Mouse (Mus musculus): ENCODE data around the gene 1700022I11Rik.
A peak's percentile ranks its signal among the peaks of the same experiment; 100 is the strongest.

Gene 1700022I11Rik

DNA sequence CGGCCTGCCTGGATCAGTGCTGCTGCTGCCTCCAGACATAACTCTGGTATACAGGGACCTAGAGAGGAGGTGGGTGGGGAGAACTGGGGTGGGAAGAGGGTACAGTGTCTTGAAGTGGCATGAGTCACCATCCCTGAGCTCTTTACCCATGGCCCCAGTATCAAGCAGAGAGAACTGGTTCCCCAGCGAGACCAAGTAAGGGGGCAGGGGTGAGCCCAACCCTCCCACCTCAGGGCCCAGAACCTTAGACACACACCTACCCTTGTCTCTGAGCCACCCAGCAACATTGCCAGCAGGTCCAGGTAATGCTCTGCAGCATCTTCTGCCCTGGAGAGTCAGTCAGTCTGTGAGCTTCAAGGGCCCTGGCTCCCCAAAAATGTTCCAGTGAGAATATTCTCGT is 35.5 kb downstream of the 1700022I11Rik start:
- no peak for DNase-seq

DNA sequence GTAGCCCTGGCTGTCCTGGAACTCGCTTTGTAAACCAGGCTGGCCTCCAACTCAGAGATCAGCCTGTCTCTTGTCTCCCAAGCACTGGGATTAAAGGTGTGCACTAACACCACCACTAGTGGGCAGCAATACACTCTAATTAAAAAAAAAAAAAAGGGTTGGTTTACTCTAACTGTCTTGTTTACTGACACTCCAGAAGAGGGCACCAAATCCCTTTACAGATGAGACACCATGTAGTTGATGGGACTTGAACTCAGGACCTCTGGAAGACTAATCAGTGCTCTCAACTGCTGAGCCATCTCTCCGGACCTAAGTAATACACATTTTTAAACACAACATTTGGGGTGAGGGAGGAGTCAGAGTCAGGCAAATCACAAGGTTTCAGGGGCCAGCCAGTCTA is 36.4 kb downstream of the 1700022I11Rik start:
- DNase-seq = no peak

DNA sequence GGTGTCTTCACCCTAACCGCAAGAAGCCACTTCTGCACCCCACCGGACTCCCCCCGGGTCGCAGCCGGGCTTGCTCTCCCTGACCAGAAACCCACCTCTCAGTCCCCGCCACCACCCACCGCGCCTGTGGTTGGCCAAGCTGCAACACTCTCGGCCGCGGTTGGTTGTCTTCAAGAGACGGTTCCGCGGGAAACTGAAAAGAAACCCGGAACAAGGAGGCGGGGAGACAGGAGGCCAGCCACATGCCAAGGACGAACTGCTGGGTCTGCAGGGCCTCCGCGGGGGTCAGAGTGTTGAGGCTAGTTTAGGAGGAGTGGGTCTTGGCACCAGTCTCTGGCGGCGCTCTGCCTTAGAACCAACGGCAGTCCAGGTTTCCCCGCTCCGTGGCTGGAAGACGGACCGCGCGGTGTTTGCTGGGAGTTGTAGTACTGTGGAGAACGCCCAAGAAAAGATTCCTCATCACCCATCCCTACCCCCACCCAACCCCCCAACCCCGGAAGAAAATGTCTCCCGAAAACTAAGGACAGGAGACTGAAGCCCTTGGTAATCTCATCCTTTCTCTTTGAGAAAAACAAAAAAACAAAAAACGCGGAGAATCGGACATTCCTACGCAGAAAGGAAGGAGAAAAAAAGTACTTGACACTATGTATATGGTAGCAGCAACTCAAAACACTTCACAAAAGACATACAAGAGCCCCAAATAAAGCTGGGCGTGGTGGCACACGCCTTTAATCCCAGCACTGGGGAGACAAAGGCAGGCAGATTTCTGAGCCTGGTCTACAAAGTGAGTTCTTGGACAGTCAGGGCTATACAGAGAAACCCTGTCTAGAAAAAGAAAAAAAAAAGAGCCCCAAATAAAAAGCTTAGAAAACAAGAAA is 41.0 kb downstream of the 1700022I11Rik start, which contains the start of gene Fancg:
Gene Fancg, minus strand, starts transcription at position 346 of the 878 bp plus-strand sequence.
- DNase-seq = peak; percentile 73

DNA sequence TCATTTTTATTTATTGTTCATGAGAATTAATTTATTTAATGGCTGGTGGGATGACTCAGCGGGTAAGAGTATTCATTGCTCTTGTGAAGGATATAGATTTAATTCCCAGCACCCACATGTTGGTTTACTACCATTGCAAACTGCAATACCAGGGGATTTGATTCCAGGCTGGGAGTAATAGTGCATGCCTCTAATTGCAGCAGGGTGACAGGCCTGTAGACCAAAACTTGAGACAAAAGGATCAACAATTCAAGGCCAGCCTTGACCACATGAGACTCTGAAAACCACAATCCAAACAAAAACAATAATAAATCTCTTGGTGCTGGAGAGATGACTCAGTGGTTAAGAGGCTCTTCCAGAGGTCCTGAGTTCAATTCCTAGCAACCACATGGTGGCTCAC is 42.7 kb downstream of the 1700022I11Rik start:
- DNase-seq = no peak

DNA sequence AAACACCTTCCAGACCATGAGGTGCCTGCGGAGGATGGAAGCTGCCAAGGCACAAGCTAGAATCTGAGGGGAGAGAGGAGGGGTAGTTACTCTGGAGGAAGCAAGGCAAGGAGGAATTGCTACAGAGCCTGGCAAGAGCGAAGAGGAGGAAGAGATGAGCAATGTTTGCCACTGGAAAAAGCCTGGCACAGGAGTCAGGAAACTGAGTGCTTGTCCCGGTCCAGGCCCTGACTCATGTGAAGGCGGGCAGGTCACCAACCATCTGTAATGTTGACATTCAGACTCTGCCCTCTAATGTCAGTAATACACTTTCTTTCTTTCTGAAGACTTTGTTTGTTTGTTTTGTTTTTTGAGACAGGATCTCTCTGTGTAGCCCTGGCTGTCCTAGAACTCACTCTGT is 48.8 kb downstream of the 1700022I11Rik start:
- DNase-seq = no peak

DNA sequence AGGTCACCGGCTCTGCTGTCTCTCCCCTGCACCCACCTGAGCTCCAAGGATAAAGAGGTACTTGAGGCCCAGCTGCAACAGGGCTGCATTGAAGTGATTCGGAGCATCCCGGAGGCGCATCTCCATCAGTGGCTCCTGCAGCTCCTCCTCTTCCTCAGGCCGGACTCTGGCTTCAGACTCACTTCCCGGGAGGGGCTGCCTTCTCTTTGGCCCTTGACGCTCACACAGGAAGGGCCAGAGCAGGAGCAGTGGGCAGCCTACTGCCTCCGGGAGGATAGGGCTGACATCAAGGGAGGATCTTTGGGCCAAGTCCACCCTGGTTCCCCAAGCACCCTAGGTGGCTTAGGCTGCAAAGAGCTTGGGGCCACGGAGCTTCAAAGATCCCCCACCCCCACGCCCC is 49.8 kb downstream of the 1700022I11Rik start:
- DNase-seq = no peak

DNA sequence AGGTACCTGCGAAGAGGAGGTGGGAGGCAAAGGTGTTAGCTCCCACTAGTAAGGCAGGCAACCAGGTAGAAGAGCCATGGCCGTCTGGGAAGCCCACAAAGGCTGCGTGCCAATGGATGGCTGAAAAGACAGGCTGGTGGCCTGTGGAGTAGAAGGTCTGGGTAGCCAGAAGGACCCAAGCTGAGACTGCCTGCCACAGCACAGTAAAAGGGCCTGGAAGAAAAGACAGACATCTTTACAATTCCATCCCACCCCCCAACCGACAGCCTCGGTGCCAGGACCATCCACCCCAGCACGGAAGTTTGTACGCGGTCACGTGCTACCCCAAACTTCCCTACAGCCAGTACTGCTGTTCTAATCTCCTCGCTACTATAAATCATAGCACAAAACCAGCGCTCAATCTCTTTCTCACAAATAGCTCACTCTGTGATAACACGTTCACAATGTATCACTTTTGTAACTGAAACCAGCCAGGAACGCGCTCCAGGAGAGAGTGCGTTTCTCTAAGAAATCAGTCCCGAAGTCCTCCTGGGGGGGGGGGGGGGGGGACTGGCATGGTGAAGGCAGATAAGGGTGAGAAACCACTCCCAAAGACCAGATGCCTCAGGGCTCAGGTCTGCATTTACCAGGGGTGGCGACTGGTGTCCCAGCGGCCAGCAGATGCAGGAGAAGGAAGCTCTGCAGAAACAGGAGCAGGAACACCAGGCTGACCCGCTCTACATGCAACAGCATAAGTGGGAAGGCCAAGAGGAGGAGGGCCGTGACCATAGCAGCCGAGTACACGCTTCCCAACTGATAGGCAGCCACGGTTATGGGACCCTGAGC is 50.4 kb downstream of the 1700022I11Rik start:
- DNase-seq = no peak

DNA sequence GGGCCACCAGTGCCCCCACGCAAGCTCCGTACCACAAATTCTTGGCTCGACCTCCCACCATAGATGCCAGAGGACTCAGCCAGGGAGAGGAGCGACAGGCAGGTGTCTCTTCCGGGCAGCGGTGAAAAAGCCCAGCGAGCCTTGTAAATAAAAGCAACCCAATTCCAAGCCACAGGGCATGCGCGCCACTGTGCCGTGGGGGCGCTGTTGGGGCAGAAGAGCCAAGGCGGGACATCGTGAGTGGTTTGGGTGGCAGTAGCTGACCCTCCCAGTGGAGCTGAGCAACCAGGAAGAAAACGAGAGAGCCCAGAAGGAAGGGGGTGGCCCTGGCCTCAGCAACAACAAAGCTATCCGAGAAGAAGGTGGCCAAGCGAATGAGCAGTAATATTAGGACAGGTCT is 51.5 kb downstream of the 1700022I11Rik start:
- DNase-seq = no peak

DNA sequence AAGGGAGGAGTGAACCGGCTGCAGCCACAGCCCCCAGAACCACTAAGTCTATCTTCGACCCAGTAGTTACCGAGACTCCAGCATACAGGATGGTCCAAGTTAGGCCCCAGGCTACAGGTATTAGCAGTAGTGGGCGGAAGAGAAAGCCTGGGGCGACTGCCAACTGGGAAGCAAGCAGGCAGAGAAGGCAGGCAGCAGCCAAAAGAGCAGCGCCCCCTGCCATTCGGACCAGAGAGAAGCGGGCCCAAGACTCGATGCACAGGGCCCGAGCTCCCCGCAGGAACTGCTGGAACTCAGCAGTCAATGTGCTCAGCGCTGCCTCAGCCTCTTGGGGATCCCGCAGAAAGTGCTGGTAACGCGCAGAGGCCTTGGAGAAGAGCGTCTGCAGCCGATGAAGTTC is 51.9 kb downstream of the 1700022I11Rik start:
- DNase-seq = no peak

DNA sequence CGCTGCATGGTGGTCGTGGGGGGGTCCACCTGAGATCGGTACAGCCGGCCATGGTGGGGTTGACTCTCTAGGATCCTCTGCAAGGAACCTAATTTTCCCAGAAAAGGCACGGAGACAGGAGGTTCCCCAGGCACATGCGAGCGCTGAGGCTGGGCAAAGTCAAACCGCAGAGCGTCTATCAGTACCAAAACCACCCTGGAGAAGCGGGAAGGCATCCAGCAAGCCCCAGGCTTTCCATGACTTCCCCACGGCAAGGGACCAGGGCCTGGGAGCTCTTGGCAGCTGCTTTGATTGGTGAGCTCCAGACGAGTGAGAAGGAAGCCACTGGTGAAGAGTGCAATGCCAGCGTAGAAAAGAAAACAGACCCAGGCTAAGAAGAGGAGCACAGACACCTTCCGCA is 55.3 kb downstream of the 1700022I11Rik start:
- DNase-seq = no peak

DNA sequence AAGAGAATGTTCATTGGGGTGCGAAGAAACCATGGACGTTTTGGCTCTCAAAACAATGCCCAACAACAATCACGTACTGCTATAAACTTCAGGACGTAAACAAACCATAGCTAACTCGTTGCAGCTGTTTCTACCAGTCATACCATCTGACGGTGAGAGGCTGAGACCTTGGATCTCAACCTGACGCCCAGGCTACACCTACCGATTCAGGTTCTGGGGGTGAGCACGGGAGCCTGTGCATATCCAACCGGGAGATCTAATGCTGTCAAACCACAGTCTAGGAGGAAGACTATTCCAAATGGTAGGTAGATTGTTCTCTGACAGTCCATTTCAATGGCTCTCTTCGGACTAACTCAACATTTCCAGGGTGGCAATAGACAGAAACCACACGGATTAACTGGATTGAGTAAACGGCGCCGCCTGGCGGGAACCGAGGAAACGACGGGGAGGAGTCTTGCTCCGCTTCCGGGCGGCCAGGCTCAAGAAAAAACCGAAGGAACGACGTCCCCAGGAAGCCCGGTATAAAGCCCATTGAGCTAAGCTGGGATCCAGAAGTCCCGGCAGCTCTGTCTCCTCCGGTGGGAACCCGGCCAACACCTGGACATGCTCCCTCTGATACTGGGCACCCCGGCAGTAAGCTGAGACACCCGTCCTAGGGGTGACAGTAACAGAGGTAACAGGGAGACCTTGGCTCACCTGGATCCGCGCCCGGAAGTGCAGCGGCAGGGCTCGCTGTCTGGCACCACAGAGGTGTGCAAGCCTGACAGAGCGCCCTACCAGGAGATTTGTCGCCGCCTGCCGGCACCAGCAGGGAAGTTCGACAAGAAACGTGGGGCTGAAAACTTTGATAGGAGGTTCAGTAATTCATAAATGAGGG is 55.9 kb downstream of the 1700022I11Rik start, which contains the start of gene Pigo:
Gene Pigo, minus strand, starts transcription at position 736 of the 877 bp plus-strand sequence.
- peak; percentile 98 for DNase-seq

DNA sequence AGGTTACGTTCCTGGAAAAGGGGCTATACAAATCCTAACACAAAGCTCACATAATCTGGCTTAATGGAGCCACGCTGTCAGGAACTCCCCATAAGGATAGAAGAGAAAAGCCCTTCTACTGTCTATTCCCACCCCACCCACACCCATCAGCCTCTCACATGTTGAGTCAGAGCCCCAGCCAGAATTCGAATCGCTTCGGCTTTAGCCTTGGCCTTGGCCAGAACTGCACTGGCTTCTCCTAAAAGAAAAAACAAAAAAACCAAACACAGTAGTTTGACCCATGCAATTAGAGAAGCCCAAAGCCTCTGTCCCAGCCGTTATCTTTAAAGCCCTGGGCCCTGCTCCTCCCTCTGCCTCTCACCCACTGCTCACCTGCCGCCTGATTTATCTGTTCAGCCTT is 59.7 kb downstream of the 1700022I11Rik start:
- no peak for DNase-seq

DNA sequence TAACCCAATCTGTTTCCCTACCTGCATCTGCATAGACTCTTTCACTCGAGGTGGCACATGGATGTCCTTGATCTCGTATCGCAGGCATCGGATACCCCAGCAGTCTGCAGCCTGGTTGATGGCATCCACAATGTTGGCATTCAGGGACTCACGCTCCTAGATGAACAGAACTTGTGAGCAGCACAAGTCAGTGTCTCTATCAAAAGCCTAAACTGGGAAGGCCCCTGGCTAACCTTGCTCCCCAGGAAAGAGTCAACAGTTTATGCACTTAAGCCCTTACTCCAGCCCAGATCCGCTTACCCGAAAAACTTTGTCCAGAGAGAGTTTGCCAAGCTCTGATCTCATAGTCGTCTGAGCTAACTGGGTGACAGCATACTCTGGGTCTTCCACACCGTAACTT is 60.3 kb downstream of the 1700022I11Rik start:
- no peak for DNase-seq

DNA sequence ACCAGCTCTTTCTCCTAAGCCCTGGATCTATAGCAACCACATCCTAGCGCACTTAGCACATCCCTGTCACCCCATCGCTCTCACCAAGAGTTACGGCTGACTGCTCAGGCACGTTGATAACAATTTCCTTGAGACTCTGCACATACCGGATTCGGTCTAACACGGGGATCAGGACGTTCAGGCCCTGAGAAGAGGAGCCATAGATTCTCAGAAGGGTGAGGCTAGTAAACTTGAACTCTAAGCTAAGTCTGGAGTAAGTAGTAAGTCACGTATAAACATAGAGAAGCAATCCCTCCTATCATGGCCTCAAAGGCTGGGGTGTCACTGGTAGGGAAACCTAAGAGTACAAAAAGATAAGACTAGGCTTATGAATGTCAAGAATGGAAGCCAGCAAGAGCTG is 60.9 kb downstream of the 1700022I11Rik start:
- no peak for DNase-seq

DNA sequence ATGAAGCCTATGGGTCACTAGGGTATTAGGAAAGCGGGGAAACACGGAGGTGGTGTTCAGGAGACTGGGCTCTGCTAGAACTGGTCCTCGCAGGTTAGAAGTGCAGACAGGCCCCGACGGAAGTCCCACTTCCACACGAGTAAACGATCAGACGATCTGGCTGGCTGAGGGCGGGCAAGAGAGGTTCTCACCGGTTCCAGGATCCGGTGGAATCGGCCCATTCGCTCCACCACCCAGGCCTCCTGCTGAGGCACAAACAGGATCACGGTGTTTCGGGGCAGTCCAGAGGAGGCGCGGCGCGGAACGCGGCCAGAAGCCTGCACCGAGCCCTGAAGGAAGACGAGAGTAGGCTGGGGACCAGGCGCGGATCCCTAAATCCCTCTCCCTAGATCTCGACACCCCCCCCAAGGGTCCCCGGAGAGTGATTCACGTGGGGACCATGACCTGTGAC is 61.4 kb downstream of the 1700022I11Rik start:
- no peak for DNase-seq

DNA sequence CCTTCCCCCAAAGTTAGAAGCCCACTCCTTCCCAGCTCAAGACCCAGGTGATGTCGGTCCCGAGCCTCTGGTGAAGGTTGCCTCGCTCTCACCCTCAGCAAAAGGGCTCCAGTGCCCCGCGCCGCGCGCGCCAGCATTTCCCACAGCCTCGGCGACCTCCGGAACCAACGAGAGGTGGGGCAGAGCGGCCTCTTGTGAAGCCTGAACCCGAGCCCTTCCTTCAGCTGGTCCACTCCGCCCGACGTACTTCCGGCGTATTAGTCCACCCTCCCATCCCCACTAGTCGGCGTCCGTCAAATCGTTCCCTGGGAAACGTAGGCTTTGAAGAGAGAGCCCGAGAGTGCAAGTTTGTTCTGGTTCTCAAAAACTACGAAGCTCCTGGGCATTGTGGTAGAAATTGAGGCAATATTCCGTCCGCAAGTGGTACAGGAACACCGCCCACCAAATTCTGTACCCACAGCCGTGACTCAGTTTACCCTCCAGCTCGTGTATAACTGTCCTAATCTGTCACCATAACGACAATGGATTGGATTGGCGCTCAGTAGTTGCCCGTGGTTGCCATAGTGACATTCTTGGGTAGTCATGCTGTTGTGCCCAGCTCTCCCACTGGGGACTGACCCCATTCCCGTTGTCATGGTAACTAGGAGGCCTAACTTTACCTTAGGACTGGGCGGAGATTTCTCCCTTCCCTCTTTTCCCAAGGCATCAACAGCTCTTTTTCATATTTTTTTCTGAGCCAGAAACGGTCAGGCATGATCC is 62.0 kb downstream of the 1700022I11Rik start, which contains the start of gene Stoml2:
Gene Stoml2, minus strand, starts transcription at position 474 of the 759 bp plus-strand sequence.
- peak; percentile 93 for DNase-seq

DNA sequence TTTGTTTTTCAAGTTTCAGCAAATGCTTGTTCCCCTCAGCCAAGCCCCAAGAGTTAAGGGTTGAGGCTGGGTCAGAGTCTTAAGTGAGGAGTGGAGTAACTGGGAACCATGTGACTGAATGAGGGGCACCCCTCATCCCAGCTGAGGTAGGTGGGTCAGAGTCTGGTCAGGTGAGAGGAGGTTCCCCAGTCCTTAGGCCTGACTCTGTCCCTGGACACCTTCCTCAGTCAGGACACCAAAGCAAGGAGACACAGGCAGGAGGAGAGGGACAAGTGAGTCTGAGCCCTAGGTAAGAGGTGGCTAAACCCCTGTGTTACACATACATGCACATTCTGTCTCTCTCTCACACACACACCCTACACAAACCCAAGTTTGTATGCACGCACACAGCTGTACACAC is 63.1 kb downstream of the 1700022I11Rik start:
- DNase-seq = no peak
